Mouse (Mus musculus): ENCODE measurements around the gene Cherp. TPM values are rescaled to one million over a fixed set of nuclear protein-coding genes. Genes with fewer than 3 reads are reported as not detected.

The Cherp gene
- 53.6 and 58.2 TPM in 2 replicates for polyA plus RNA-seq (2015; fragmentation: Nextera tagmentation; extraction: Ambion mirVana)

- Histone ChIP-seq H3K27ac (replicated peaks) (peak within 1 kb of the TSS; percentile 91), H3K4me3 (peak within 1 kb of the TSS; percentile 91), H3K9ac (peak within 1 kb of the TSS; percentile 92), H3K36me3 (peaks cover 32% of the 10 kb centered on the region), H3K4me2 (peak within 1 kb of the TSS; percentile 100), H3K27me3 (no peaks in the 10 kb centered on the region), H3K9me3 (no peaks in the 10 kb centered on the region), H3K4me1 (replicated peaks) (peaks cover 30% of the 10 kb centered on the region)
- under 1% methylated on average over 80 of the region's 80 CpGs for WGBS
- peak; percentile 98 for ATAC-seq (ENCODE audit: low read depth)
Observed at GRCm38 (mm10) chr8:72474826-72475546, at the start of gene Cherp. Gene Cherp (minus strand): TSS chr8:72475226.

GRCm38 (mm10) chr8:72521888-72522287 is 46.9 kb upstream of the Cherp start:
- H3K9me3 ChIP-seq: no peaks in the 10 kb centered on the region
- no peaks in the 10 kb centered on the region for H3K27me3 ChIP-seq
- ATAC-seq (ENCODE audit: low read depth): no peak
- H3K9ac ChIP-seq: no peak overlapping the region
- no peak overlapping the region for H3K27ac ChIP-seq (replicated peaks)
- H3K4me3 ChIP-seq: no peak overlapping the region
- H3K36me3 ChIP-seq: peaks cover 5% of the 10 kb centered on the region; the same call in 1 of the 2 replicates
- H3K4me1 ChIP-seq (replicated peaks): 0 out of 2 replicates have a peak, but pooled peaks cover 6% of the 10 kb centered on the region
- H3K4me2 ChIP-seq: no peak overlapping the region

GRCm38 (mm10) chr8:72517421-72517988 is 42.5 kb upstream of the Cherp start:
- WGBS: 73% methylated on average over 7 of the region's 7 CpGs
- Histone ChIP-seq H3K9ac (no peak overlapping the region), H3K4me2 (no peak overlapping the region), H3K36me3 (no peaks in the 10 kb centered on the region), H3K4me3 (no peak overlapping the region), H3K27me3 (no peaks in the 10 kb centered on the region), H3K27ac (replicated peaks) (no peak overlapping the region), H3K9me3 (no peaks in the 10 kb centered on the region), H3K4me1 (replicated peaks) (0 out of 2 replicates have a peak, but pooled peaks cover 6% of the 10 kb centered on the region)
- ATAC-seq (ENCODE audit: low read depth): no peak

- Histone ChIP-seq H3K4me3 (no peak overlapping the region), H3K27me3 (no peaks in the 10 kb centered on the region), H3K9ac (no peak overlapping the region), H3K27ac (replicated peaks) (no peak overlapping the region), H3K36me3 (no peaks in the 10 kb centered on the region), H3K9me3 (no peaks in the 10 kb centered on the region), H3K4me1 (replicated peaks) (0 out of 2 replicates have a peak, but pooled peaks cover 3% of the 10 kb centered on the region), H3K4me2 (no peak overlapping the region)
- ATAC-seq (ENCODE audit: low read depth): no peak
- 86% methylated on average over 1 of the region's 1 CpGs for WGBS
Observed at GRCm38 (mm10) chr8:72513158-72513557, 38.1 kb upstream of the Cherp start.

- Histone ChIP-seq H3K9ac (no peak overlapping the region), H3K9me3 (no peaks in the 10 kb centered on the region), H3K4me1 (replicated peaks) (no peaks in the 10 kb centered on the region), H3K27me3 (no peaks in the 10 kb centered on the region), H3K36me3 (no peaks in the 10 kb centered on the region), H3K4me2 (no peak overlapping the region), H3K4me3 (no peak overlapping the region), H3K27ac (replicated peaks) (no peak overlapping the region)
- no peak for ATAC-seq (ENCODE audit: low read depth)
- 94% methylated on average over 1 of the region's 1 CpGs for WGBS
Observed at GRCm38 (mm10) chr8:72512648-72513047, 37.6 kb upstream of the Cherp start.

- no peak for ATAC-seq (ENCODE audit: low read depth)
- no peak overlapping the region for H3K27ac ChIP-seq (replicated peaks)
- H3K27me3 ChIP-seq: no peaks in the 10 kb centered on the region
- peaks cover 11% of the 10 kb centered on the region; the same call in 1 of the 2 replicates for H3K4me1 ChIP-seq (replicated peaks)
- no peaks in the 10 kb centered on the region for H3K9me3 ChIP-seq
- no peaks in the 10 kb centered on the region; the same call in none of the 2 replicates for H3K36me3 ChIP-seq
- 81% methylated on average over 1 of the region's 1 CpGs for WGBS
- no peak overlapping the region for H3K4me3 ChIP-seq
- H3K9ac ChIP-seq: no peak overlapping the region
- no peak overlapping the region for H3K4me2 ChIP-seq
Observed at GRCm38 (mm10) chr8:72507505-72507904, 32.5 kb upstream of the Cherp start.

GRCm38 (mm10) chr8:72504637-72505314 is 29.8 kb upstream of the Cherp start:
- peaks cover 11% of the 10 kb centered on the region; the same call in 1 of the 2 replicates for H3K4me1 ChIP-seq (replicated peaks)
- H3K27me3 ChIP-seq: no peaks in the 10 kb centered on the region
- H3K36me3 ChIP-seq: no peaks in the 10 kb centered on the region; the same call in none of the 2 replicates
- H3K4me2 ChIP-seq: no peak overlapping the region
- H3K9me3 ChIP-seq: no peaks in the 10 kb centered on the region
- H3K4me3 ChIP-seq: no peak overlapping the region
- no peak overlapping the region for H3K9ac ChIP-seq
- ATAC-seq (ENCODE audit: low read depth): no peak
- no peak overlapping the region for H3K27ac ChIP-seq (replicated peaks)

GRCm38 (mm10) chr8:72504137-72504536 is 29.1 kb upstream of the Cherp start:
- H3K9me3 ChIP-seq: no peaks in the 10 kb centered on the region
- no peak for ATAC-seq (ENCODE audit: low read depth)

GRCm38 (mm10) chr8:72500521-72500931 is 25.5 kb upstream of the Cherp start:
- Histone ChIP-seq H3K4me1 (replicated peaks) (peaks cover 12% of the 10 kb centered on the region; the same call in 1 of the 2 replicates), H3K9ac (no peak overlapping the region), H3K36me3 (peaks cover 14% of the 10 kb centered on the region), H3K9me3 (no peaks in the 10 kb centered on the region), H3K4me2 (no peak overlapping the region), H3K27ac (replicated peaks) (no peak overlapping the region), H3K27me3 (no peaks in the 10 kb centered on the region), H3K4me3 (no peak overlapping the region)
- no peak for ATAC-seq (ENCODE audit: low read depth)
- WGBS: 94% methylated on average over 1 of the region's 1 CpGs

More at GRCm38 (mm10) chr8:72504137-72504536, 29.1 kb upstream of the Cherp start:
- H3K27ac ChIP-seq (replicated peaks): no peak overlapping the region
- H3K4me1 ChIP-seq (replicated peaks): peaks cover 11% of the 10 kb centered on the region; the same call in 1 of the 2 replicates
- H3K9ac ChIP-seq: no peak overlapping the region
- no peak overlapping the region for H3K4me3 ChIP-seq
- no peaks in the 10 kb centered on the region; the same call in none of the 2 replicates for H3K36me3 ChIP-seq
- H3K4me2 ChIP-seq: no peak overlapping the region
- H3K27me3 ChIP-seq: no peaks in the 10 kb centered on the region

GRCm38 (mm10) chr8:72499521-72500284 is 24.7 kb upstream of the Cherp start:
- no peak overlapping the region for H3K27ac ChIP-seq (replicated peaks)
- WGBS: 95% methylated on average over 2 of the region's 2 CpGs
- H3K4me3 ChIP-seq: no peak overlapping the region
- H3K4me2 ChIP-seq: no peak overlapping the region
- H3K9me3 ChIP-seq: no peaks in the 10 kb centered on the region
- peaks cover 22% of the 10 kb centered on the region for H3K36me3 ChIP-seq
- no peaks in the 10 kb centered on the region for H3K27me3 ChIP-seq
- H3K9ac ChIP-seq: no peak overlapping the region
- H3K4me1 ChIP-seq (replicated peaks): peaks cover 12% of the 10 kb centered on the region
- no peak for ATAC-seq (ENCODE audit: low read depth)

GRCm38 (mm10) chr8:72498527-72498926 is 23.5 kb upstream of the Cherp start:
- no peak overlapping the region for H3K27ac ChIP-seq (replicated peaks)
- H3K4me2 ChIP-seq: no peak overlapping the region
- ATAC-seq (ENCODE audit: low read depth): no peak
- no peaks in the 10 kb centered on the region for H3K27me3 ChIP-seq
- peaks cover 22% of the 10 kb centered on the region for H3K4me1 ChIP-seq (replicated peaks)
- no peak overlapping the region for H3K9ac ChIP-seq
- H3K36me3 ChIP-seq: peaks cover 30% of the 10 kb centered on the region
- 93% methylated on average over 4 of the region's 4 CpGs for WGBS
- no peaks in the 10 kb centered on the region for H3K9me3 ChIP-seq
- H3K4me3 ChIP-seq: no peak overlapping the region

Data from neural tube, embryonic 13.5 days (tissue).